Mouse (Mus musculus) lung, adult 2 months (tissue): ENCODE measurements around the gene Cox7a2l.

ENCODE experiments used
- CTCF ChIP-seq: fragments of 200-500 bp; IDR thresholded peaks from 2 replicates; pipeline ENCODE4 v1.5.1; 2011; ENCODE audit warnings: mild to moderate bottlenecking, low read length, control low read depth; ENCODE audit not compliant: insufficient read depth
- POLR2A ChIP-seq: fragments of 200-500 bp; IDR thresholded peaks from 2 replicates; pipeline ENCODE4 v1.6.1; 2011; ENCODE audit warnings: low read depth, mild to moderate bottlenecking, control low read depth, low read length, borderline replicate concordance; ENCODE audit errors: extremely low read depth

- TF ChIP-seq CTCF: no peak
- TF ChIP-seq POLR2A: no peak
Measured at GRCm38 (mm10) chr17:83533150-83533549, 16.0 kb upstream of the Cox7a2l start.
